Mouse (Mus musculus): ENCODE results near the gene Trp53rka. TPM values are rescaled to one million over a fixed set of nuclear protein-coding genes. Genes with fewer than 3 reads are reported as not detected.
A peak's percentile ranks its signal among the peaks of the same experiment; 100 is the strongest.
"Not testable (repeated sequence)": the region's sequence is repeated elsewhere in the genome, so short reads cannot be mapped to it uniquely, and the experiment has no call there.

The Trp53rka gene
- polyA plus RNA-seq (2015; fragmentation: Nextera tagmentation; extraction: Ambion mirVana): 23.6 and 25.6 TPM in 2 replicates

DNA sequence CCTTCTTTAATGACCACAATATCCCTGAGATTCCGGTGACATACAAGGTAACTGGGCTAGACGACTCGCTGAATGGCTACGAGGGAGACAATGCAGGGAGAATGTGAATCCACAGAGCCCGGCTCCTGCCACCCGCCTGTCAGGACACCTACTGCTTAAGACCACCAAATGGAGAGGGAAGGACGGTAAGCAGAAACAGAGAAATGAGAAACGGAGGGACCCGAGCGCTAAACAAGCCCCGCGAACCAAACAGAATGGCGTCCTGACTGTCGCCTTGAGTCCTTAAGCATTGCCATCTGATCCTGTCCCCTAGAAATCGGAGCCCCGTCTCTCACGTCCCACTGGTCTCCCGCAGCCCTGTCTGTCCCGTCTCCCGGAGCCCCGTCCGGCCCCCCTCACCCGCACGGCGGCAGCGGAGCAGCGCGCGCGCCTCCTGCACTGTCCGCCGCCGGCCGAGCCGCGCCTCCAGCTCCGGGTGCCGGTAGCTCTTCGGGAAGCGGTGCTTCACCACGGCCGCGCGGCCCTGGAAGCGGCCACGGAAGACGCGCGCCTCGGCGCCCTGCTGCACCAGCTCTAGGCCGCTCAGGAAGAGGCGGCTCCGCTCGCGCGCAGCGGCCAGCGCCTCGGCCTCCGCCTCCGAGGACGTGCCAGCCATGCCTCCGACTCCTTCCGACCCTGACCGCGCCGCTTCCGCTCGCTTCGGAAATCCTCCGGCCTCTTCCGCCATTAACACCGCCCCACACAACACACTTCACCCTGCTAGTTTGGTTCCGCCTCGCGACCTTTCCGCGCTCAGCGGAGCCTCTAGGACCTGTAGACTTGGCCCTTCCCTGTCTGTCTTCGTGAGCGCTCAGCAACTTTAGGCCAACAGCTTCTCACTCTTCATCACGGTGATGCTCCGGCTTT, at the start of gene Trp53rka:
Trp53rka (minus strand) TSS at position 677 of the 906 bp plus-strand sequence.
- H3K4me1 ChIP-seq (ENCODE audit: control insufficient read depth, insufficient read depth, low read length): peaks cover 11% of the 10 kb centered on the region
- no peaks in the 10 kb centered on the region for H3K9me3 ChIP-seq (replicated peaks; ENCODE audit: control insufficient read depth, low read length)
- peak; percentile 97 for ATAC-seq (replicated peaks; ENCODE audit: extremely low read depth, insufficient read depth, low FRiP score)
- H3K4me2 ChIP-seq (ENCODE audit: low read depth, low read length): peak within 1 kb of the TSS; percentile 94
- peak within 1 kb of the TSS; percentile 86 for H3K9ac ChIP-seq (ENCODE audit: low read length)
- WGBS: under 1% methylated on average over 84 of the region's 84 CpGs
- no peaks in the 10 kb centered on the region for H3K27me3 ChIP-seq (ENCODE audit: control insufficient read depth, insufficient read depth, low read length)
- peak within 1 kb of the TSS; percentile 76 for H3K4me3 ChIP-seq (ENCODE audit: low read length)
- peaks cover 10% of the 10 kb centered on the region for H3K36me3 ChIP-seq (ENCODE audit: control insufficient read depth, insufficient read depth)
- H3K27ac ChIP-seq (ENCODE audit: low read length): peak within 1 kb of the TSS; percentile 78

DNA sequence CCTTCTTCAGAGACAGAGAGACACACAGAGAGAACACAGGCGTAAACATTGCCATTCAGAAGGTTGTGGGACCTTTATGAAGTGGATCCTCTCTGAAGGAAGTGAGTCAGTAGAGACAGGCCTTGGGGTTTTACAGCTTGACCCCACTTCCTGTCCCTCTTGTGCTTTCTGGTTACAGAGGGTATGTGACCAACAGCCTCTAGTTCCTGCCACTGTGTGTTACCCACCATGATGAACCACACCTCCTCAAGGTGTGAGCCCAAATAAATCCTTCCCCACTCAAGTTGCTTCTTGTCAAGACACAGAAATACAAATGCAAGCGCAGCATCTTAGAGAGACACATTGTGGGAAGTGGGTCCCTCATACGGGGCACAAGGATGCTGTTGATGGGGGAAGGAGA, 47.9 kb upstream of the Trp53rka start:
- Histone ChIP-seq H3K4me2 (ENCODE audit: low read depth, low read length) (no peak overlapping the region), H3K9me3 (replicated peaks; ENCODE audit: control insufficient read depth, low read length) (no peaks in the 10 kb centered on the region), H3K4me3 (ENCODE audit: low read length) (no peak overlapping the region), H3K9ac (ENCODE audit: low read length) (no peak overlapping the region), H3K4me1 (ENCODE audit: control insufficient read depth, insufficient read depth, low read length) (no peaks in the 10 kb centered on the region), H3K36me3 (ENCODE audit: control insufficient read depth, insufficient read depth) (no peaks in the 10 kb centered on the region), H3K27ac (ENCODE audit: low read length) (no peak overlapping the region), H3K27me3 (ENCODE audit: control insufficient read depth, insufficient read depth, low read length) (no peaks in the 10 kb centered on the region)
- 62% methylated on average over 3 of the region's 3 CpGs for WGBS
- ATAC-seq (replicated peaks; ENCODE audit: extremely low read depth, insufficient read depth, low FRiP score): no peak

GRCm38 (mm10) chr2:165533789-165534188, 40.7 kb upstream of the Trp53rka start:
- no peaks in the 10 kb centered on the region for H3K4me1 ChIP-seq (ENCODE audit: control insufficient read depth, insufficient read depth, low read length)
- WGBS: 50% methylated on average over 6 of the region's 6 CpGs
- H3K4me3 ChIP-seq (ENCODE audit: low read length): no peak overlapping the region
- H3K27me3 ChIP-seq (ENCODE audit: control insufficient read depth, insufficient read depth, low read length): no peaks in the 10 kb centered on the region
- no peak for ATAC-seq (replicated peaks; ENCODE audit: extremely low read depth, insufficient read depth, low FRiP score)
- no peaks in the 10 kb centered on the region for H3K36me3 ChIP-seq (ENCODE audit: control insufficient read depth, insufficient read depth)
- H3K27ac ChIP-seq (ENCODE audit: low read length): no peak overlapping the region
- no peak overlapping the region for H3K9ac ChIP-seq (ENCODE audit: low read length)
- H3K9me3 ChIP-seq (replicated peaks; ENCODE audit: control insufficient read depth, low read length): no peaks in the 10 kb centered on the region
- H3K4me2 ChIP-seq (ENCODE audit: low read depth, low read length): no peak overlapping the region

DNA sequence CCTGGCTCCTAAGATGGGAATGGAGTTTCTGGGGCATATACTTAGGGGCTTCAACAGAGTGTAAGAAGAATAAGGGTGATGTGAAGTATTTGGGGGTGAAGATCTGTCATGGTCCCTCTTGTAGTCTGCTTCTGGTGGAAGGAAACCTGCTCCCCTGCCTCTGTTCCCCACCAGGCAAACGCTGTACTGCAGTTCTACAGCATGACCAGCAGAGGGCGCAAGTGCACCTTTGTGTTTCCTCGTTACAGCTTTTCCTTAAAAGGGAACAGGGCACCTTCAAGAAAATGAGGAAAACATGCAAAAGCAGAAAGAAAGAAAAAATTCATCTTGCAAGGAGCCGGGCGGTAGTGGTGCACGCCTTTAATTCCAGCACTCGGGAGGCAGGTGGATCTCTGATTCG, 36.0 kb upstream of the Trp53rka start:
- Histone ChIP-seq H3K4me1 (ENCODE audit: control insufficient read depth, insufficient read depth, low read length) (no peaks in the 10 kb centered on the region), H3K4me2 (ENCODE audit: low read depth, low read length) (no peak overlapping the region), H3K27ac (ENCODE audit: low read length) (no peak overlapping the region), H3K9me3 (replicated peaks; ENCODE audit: control insufficient read depth, low read length) (no peaks in the 10 kb centered on the region), H3K27me3 (ENCODE audit: control insufficient read depth, insufficient read depth, low read length) (no peaks in the 10 kb centered on the region), H3K4me3 (ENCODE audit: low read length) (no peak overlapping the region), H3K9ac (ENCODE audit: low read length) (no peak overlapping the region), H3K36me3 (ENCODE audit: control insufficient read depth, insufficient read depth) (no peaks in the 10 kb centered on the region)
- no peak for ATAC-seq (replicated peaks; ENCODE audit: extremely low read depth, insufficient read depth, low FRiP score)
- 16% methylated on average over 8 of the region's 8 CpGs for WGBS

- H3K9me3 ChIP-seq (replicated peaks; ENCODE audit: control insufficient read depth, low read length): no peaks in the 10 kb centered on the region
Measured at GRCm38 (mm10) chr2:165525609-165526008, 32.5 kb upstream of the Trp53rka start.

DNA sequence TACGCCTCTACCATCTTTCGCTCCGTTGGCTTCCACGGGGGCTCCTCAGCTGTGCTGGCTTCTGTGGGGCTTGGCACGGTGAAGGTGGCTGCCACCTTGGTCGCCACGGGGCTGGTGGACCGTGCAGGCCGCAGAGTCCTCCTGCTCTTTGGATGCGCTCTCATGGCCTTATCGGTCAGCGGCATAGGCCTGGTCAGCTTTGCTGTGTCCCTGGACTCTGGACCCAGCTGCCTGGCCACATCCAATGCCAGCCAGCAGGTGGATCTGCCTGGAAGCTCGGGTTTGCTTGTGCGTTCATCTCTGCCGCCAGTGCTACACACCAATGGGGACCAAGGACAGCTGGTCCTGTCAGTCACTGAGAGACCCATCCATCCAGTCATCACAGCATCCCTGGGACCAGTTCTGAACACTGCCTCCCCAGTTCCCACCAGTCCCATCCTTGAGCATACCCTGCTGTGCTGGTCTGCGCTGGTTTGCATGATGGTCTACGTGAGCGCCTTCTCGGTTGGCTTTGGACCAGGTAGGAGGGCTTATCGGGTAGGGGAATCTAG, 22.1 kb upstream of the Trp53rka start:
- WGBS: 91% methylated on average over 20 of the region's 20 CpGs
- Histone ChIP-seq H3K4me3 (ENCODE audit: low read length) (no peak overlapping the region), H3K27ac (ENCODE audit: low read length) (no peak overlapping the region), H3K36me3 (ENCODE audit: control insufficient read depth, insufficient read depth) (no peaks in the 10 kb centered on the region), H3K9ac (ENCODE audit: low read length) (no peak overlapping the region), H3K4me1 (ENCODE audit: control insufficient read depth, insufficient read depth, low read length) (peaks cover 4% of the 10 kb centered on the region), H3K27me3 (ENCODE audit: control insufficient read depth, insufficient read depth, low read length) (no peaks in the 10 kb centered on the region), H3K4me2 (ENCODE audit: low read depth, low read length) (no peak overlapping the region), H3K9me3 (replicated peaks; ENCODE audit: control insufficient read depth, low read length) (no peaks in the 10 kb centered on the region)
- no peak for ATAC-seq (replicated peaks; ENCODE audit: extremely low read depth, insufficient read depth, low FRiP score)

More at GRCm38 (mm10) chr2:165525609-165526008, 32.5 kb upstream of the Trp53rka start:
- 48% methylated on average over 4 of the region's 4 CpGs for WGBS
- Histone ChIP-seq H3K4me2 (ENCODE audit: low read depth, low read length) (no peak overlapping the region), H3K4me1 (ENCODE audit: control insufficient read depth, insufficient read depth, low read length) (no peaks in the 10 kb centered on the region), H3K4me3 (ENCODE audit: low read length) (no peak overlapping the region), H3K27me3 (ENCODE audit: control insufficient read depth, insufficient read depth, low read length) (no peaks in the 10 kb centered on the region), H3K27ac (ENCODE audit: low read length) (no peak overlapping the region), H3K36me3 (ENCODE audit: control insufficient read depth, insufficient read depth) (no peaks in the 10 kb centered on the region), H3K9ac (ENCODE audit: low read length) (no peak overlapping the region)
- no peak for ATAC-seq (replicated peaks; ENCODE audit: extremely low read depth, insufficient read depth, low FRiP score)

- H3K9me3 ChIP-seq (replicated peaks; ENCODE audit: control insufficient read depth, low read length): no peaks in the 10 kb centered on the region
- H3K36me3 ChIP-seq (ENCODE audit: control insufficient read depth, insufficient read depth): no peaks in the 10 kb centered on the region
- no peak overlapping the region for H3K4me3 ChIP-seq (ENCODE audit: low read length)
- H3K27ac ChIP-seq (ENCODE audit: low read length): no peak overlapping the region
- ATAC-seq (replicated peaks; ENCODE audit: extremely low read depth, insufficient read depth, low FRiP score): no peak
- H3K4me1 ChIP-seq (ENCODE audit: control insufficient read depth, insufficient read depth, low read length): peaks cover 4% of the 10 kb centered on the region
- 18% methylated on average over 11 of the region's 11 CpGs for WGBS
- no peak overlapping the region for H3K9ac ChIP-seq (ENCODE audit: low read length)
- no peak overlapping the region for H3K4me2 ChIP-seq (ENCODE audit: low read depth, low read length)
- H3K27me3 ChIP-seq (ENCODE audit: control insufficient read depth, insufficient read depth, low read length): no peaks in the 10 kb centered on the region
Measured at GRCm38 (mm10) chr2:165512870-165513600, 19.9 kb upstream of the Trp53rka start.

DNA sequence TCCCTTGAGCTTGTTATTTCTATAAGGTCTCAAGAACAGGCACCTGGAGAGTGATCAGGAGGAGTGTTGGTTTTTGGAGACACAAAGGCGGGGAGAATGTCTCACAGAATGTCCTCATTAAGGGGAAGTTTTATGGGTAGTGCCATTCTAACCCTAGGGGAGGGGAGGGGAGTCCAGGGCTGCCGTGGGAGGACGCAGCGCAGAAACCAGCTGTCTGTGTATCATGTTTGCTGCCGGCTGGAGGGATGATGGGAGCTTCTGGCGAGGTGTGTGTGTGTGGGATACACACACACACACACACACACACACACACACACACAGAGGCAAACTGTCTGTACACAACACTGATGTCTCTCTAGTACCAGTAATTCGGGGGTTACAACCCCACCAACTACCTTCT, 19.3 kb upstream of the Trp53rka start:
- no peaks in the 10 kb centered on the region for H3K36me3 ChIP-seq (ENCODE audit: control insufficient read depth, insufficient read depth)
- no peaks in the 10 kb centered on the region for H3K27me3 ChIP-seq (ENCODE audit: control insufficient read depth, insufficient read depth, low read length)
- no peak overlapping the region for H3K9ac ChIP-seq (ENCODE audit: low read length)
- no peak overlapping the region for H3K4me2 ChIP-seq (ENCODE audit: low read depth, low read length)
- WGBS: 52% methylated on average over 7 of the region's 7 CpGs
- H3K4me1 ChIP-seq (ENCODE audit: control insufficient read depth, insufficient read depth, low read length): peaks cover 4% of the 10 kb centered on the region
- no peak for ATAC-seq (replicated peaks; ENCODE audit: extremely low read depth, insufficient read depth, low FRiP score)
- no peaks in the 10 kb centered on the region for H3K9me3 ChIP-seq (replicated peaks; ENCODE audit: control insufficient read depth, low read length)
- no peak overlapping the region for H3K27ac ChIP-seq (ENCODE audit: low read length)
- H3K4me3 ChIP-seq (ENCODE audit: low read length): no peak overlapping the region

DNA sequence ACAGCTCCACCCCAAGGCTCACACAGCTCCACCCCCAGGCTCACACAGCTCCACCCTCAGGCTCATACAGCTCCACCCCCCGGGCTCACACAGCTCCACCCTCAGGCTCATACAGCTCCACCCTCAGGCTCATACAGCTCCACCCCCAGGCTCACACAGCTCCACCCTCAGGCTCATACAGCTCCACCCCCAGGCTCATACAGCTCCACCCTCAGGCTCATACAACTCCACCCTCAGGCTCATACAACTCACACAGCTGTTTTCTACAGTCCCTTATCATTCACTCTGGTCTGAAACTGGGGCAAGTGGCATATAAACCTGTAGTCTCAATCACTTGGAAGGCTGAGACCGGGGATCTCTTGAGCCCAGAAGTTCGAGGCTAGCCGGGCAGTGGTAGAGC, 18.4 kb upstream of the Trp53rka start:
- not testable (repeated sequence) for H3K4me2 ChIP-seq (ENCODE audit: low read depth, low read length); ATAC-seq (replicated peaks; ENCODE audit: extremely low read depth, insufficient read depth, low FRiP score); H3K36me3 ChIP-seq (ENCODE audit: control insufficient read depth, insufficient read depth); H3K9me3 ChIP-seq (replicated peaks; ENCODE audit: control insufficient read depth, low read length); H3K9ac ChIP-seq (ENCODE audit: low read length); H3K27ac ChIP-seq (ENCODE audit: low read length); H3K27me3 ChIP-seq (ENCODE audit: control insufficient read depth, insufficient read depth, low read length); H3K4me3 ChIP-seq (ENCODE audit: low read length); H3K4me1 ChIP-seq (ENCODE audit: control insufficient read depth, insufficient read depth, low read length)
- WGBS: 78% methylated on average over 4 of the region's 4 CpGs

Measured in heart, embryonic 16.5 days (tissue).